Mouse (Mus musculus) kidney, adult 11 months (tissue): Measurements from ENCODE around the gene Gm3015.
"Not testable (repeated sequence)": the region's sequence is repeated elsewhere in the genome, so short reads cannot be mapped to it uniquely, and the experiment has no call there.

Experiments
- DNase-seq: peaks from one replicate; pipeline ENCODE4 v3.0.0; 2022

Gene Gm3015

DNA sequence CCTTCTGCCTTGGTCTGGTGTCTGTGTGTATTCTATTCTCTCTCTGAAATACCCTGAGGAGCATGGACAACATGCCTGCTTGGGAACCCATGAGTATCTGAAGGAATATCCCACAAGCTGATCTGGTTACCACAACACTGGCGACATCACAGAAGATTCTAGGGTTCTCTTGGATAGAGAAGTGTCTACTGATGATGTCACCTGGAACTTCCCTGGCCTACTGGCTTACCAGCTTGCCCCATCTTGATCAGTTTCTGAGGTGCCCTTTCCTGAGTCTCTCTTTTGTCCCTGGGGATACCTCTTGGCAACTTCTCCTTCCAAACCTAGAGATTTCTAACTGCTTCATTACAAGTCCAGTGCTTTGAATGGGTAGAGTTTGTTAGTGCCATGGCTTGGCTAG, at the start of gene Gm3015:
Gene Gm3015 (minus strand): TSS at position 101 of the 400 bp plus-strand sequence.
- DNase-seq = not testable (repeated sequence)

DNA sequence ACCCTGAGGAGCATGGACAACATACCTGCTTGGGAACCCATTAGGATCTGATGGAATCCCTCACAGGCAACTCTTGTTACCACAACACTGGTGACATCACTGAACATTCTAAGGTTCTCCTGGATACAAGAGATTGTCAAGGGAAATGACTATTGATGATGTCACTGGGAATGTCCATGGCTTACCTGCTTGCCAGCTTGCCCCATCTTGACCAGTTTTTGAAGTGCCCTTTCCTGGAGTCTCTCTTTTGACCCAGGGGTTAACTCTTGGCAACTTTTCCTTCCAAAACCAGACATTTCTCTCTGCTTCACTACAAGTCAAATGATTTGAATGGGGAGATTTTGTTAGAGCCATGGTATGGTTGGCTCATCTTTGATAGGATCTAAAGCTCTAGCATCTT, 29.3 kb upstream of the Gm3015 start, which contains the start of gene Gm10377:
Gene Gm10377 (minus strand): TSS at position 101 of the 400 bp plus-strand sequence.
- not testable (repeated sequence) for DNase-seq
